Mouse (Mus musculus): Measurements from ENCODE around the gene Alpk1. TPM values are rescaled to one million over a fixed set of nuclear protein-coding genes. Genes with fewer than 3 reads are reported as not detected.

Gene Alpk1
- 2.5 TPM for polyA plus RNA-seq (2015; fragmentation: Illumina TruSeq; extraction: RNeasy Lipid Tissue Mini Kit (QIAGEN cat#74804); ENCODE audit: low read depth, low replicate concordance)

DNA sequence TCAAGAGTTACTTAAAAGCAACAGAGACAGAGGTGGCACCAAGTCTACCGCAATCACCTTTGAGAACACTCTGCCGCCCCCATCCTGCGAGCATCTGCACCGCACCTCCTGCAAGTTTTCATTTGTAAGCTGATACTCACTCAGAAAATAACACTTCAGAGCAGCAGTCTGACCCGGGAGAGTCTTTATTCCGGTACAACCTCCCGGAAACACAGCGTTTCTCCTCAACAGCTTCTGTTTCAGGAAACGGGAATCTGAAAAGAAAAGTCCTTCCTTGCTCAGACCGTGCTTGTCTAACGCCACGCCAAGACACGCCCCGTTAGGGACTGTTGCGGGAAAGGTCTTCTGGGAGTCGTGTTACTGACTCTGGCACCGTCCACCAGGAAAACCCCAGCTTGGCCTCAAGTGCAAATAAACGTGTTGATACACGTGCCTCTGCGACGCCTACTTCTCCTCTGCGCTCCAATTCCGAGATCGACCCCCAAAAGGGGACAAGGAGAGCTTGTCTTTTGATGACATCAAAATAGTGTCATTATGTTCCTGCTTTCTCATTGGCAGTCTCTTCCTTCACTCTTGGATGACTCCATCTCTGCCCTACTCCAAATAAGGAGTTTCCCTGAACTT, at the start of gene Alpk1:
Alpk1 (minus strand) TSS at position 507 of the 624 bp plus-strand sequence.

DNA sequence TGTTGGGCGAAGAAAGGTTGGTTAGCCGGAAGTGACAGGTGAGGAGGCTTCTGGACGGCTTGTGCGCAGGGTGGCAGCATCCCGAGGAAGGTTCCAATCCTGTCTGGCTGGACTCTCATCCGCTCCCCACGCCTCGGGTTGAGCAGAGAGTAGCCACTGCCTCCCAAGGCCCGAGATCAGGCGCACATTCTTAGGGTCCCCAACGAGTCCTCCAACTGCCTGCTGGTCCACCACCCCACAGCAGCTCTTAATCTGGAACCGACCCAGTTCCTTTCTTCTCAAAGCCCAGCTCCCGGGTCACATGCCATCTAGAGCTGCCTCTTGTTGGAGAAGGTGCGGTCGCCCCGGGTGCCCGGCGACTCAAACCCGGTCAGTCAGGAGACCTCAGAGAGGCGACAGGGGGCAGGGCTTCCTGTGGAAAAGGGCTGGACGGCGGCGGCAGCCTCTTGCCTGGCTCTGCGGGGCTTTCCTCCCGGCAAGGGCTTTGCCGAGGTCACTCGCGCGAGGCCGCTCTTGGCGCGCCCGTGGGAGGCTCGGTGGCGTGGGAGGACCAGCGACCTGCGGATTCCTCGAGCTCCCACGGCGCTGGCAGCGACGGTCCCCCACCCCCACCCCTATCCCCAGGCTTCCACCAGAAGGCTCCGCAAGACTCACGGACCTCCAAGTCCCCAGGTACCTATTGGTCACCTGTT, 9.3 kb upstream of the Alpk1 start, which contains the start of gene Tifa:
Tifa (plus strand) TSS at position 306 of the 692 bp plus-strand sequence.

DNA sequence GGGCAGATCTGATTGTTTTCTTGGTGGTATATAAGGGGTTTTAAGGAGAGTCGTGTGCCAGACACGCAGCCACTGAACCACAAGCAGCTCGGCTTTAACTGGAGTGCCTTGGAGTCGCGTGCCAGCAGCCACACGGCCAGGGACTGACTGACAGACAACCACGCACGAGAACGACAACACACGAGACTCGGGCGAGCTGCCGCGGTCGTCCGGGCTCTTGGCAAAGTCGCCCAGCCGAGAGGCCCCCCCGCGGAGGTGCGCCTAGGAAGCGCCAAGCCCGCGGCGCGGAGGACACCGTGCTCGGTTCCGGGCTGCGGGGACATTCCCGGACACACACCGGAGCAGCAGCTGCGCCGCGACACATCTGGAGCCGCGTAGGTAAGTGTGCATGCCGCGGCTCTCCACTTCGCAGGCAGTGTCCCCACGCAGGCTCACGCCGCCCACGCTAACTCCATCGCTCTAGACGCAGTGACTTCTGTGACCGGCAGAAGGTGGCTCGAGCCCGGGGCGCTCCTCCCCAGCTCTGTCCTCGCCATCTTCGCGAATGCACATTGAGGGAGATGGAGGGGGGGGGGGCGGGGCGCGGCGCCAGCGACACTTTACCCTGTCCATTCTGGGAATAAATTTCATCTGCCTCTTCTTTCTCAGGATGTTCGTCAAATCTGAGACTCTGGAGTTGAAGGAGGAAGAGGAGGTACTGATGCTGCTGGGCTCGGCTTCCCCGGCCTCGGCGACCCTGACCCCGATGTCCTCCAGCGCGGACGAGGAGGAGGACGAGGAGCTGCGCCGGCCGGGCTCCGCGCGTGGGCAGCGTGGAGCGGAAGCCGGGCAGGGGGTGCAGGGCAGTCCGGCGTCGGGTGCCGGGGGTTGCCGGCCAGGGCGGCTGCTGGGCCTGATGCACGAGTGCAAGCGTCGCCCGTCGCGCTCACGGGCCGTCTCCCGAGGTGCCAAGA, 147.0 kb downstream of the Alpk1 start, which contains the start of gene Neurog2:
Neurog2 (plus strand) TSS at position 56 of the 953 bp plus-strand sequence.

Other genes with a start within 250 kb of the Alpk1 start
- gene Larp7, start 227.2 kb downstream of the Alpk1 start, polyA plus RNA-seq (2015; fragmentation: Illumina TruSeq; extraction: RNeasy Lipid Tissue Mini Kit (QIAGEN cat#74804); ENCODE audit: low read depth, low replicate concordance), result 17.1 TPM
- 2.8 TPM for gene Zgrf1, start 227.0 kb downstream of the Alpk1 start, polyA plus RNA-seq (2015; fragmentation: Illumina TruSeq; extraction: RNeasy Lipid Tissue Mini Kit (QIAGEN cat#74804); ENCODE audit: low read depth, low replicate concordance)
- gene Neurog2, start 147.4 kb downstream of the Alpk1 start, polyA plus RNA-seq (2015; fragmentation: Illumina TruSeq; extraction: RNeasy Lipid Tissue Mini Kit (QIAGEN cat#74804); ENCODE audit: low read depth, low replicate concordance), result 0.46 TPM
- 12.9 TPM for gene Tifa, start 9.3 kb upstream of the Alpk1 start, polyA plus RNA-seq (2015; fragmentation: Illumina TruSeq; extraction: RNeasy Lipid Tissue Mini Kit (QIAGEN cat#74804); ENCODE audit: low read depth, low replicate concordance)
- 82.0 TPM for gene Ap1ar, start 57.0 kb upstream of the Alpk1 start, polyA plus RNA-seq (2015; fragmentation: Illumina TruSeq; extraction: RNeasy Lipid Tissue Mini Kit (QIAGEN cat#74804); ENCODE audit: low read depth, low replicate concordance)
- 5.8 TPM for gene Fam241a, start 115.8 kb upstream of the Alpk1 start, polyA plus RNA-seq (2015; fragmentation: Illumina TruSeq; extraction: RNeasy Lipid Tissue Mini Kit (QIAGEN cat#74804); ENCODE audit: low read depth, low replicate concordance)

All from brain, adult 10 weeks (tissue).